ENCODE assay signal across 21 mouse cellular contexts in the genomic region with DNA sequence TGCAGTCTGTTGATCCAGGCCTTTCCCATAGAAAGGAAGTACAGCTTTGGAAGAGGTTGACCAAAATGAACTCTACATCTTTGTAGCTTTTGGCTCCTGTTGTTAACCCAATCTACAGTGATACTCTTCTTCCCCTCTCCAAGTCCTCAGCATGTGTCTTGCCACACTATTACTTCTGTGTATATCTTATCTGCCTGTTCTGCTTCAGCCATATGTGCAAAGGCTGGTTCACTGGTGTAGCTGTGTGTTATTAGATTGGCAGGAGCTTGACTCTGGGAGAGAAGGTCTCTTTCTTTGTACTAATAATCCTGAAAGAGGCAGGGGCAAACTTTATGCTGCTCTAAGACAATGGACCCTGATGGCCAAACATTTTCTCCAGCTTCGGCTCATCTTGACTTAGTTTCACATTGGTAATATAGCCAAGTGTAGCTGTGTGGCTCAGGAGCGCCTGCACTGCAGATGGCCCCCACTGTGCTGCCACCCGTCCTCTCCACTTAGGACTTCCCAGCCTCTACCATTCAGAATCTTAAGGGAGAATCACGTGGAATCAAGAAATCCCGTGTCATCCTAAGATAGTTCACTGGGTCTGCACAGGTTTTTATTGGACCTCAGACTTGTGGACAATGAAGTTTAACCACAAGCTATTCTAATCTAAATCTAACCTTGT. TPM values are rescaled to one million over a fixed set of nuclear protein-coding genes. Genes with fewer than 3 reads are reported as not detected.
DNase-seq lines count a peak whose midpoint lies in the region; ATAC-seq and TF ChIP-seq lines count a peak whose summit lies in the region.
"Had no signal": no experiment of that assay in that cellular context is flagged by ENCODE, and none has a peak within 500 bp of the region (broad histone marks: within the 10 kb centered on the region; RNA-seq: fewer than 3 reads in every experiment).

No protein-coding gene starts in this region.

- no peaks in the 10 kb centered on the region; the same call in 1 of the 2 replicates for H3K4me1 ChIP-seq in heart, adult 2 months (ENCODE audit: control insufficient read depth, insufficient read depth, low read length)
- peaks cover 15% of the 10 kb centered on the region for H3K4me1 ChIP-seq in liver, embryonic 15.5 days (replicated peaks)
- H3K4me1 ChIP-seq: forebrain, embryonic 10.5 days; forebrain, embryonic 15.5 days; hindbrain, embryonic 12.5 days had no signal

- WGBS in heart, adult 2 months, result 85% methylated on average over 5 of the region's 5 CpGs
- 75% methylated on average over 5 of the region's 5 CpGs for WGBS in liver, embryonic 15.5 days (ENCODE audit: insufficient replicate concordance)

- TF ChIP-seq POLR2A in heart, adult 2 months (IDR thresholded peaks at IDR 0.05; ENCODE audit: insufficient read depth, low read depth, low read length), result no peak

- no peak for TF ChIP-seq CTCF in heart, adult 2 months (IDR thresholded peaks at IDR 0.05)

- no peak overlapping the region for H3K27ac ChIP-seq in heart, adult 2 months
- H3K27ac ChIP-seq in liver, embryonic 15.5 days (replicated peaks), result 0 out of 2 replicates have a peak overlapping the region, but pooled peaks have one; percentile 4
- H3K27ac ChIP-seq: embryonic facial prominence, embryonic 13.5 days; forebrain, embryonic 10.5 days; forebrain, embryonic 15.5 days; hindbrain, embryonic 12.5 days had no signal

- H3K4me3 ChIP-seq in heart, adult 2 months, result no peak overlapping the region
- no peak overlapping the region for H3K4me3 ChIP-seq in liver, embryonic 15.5 days (replicated peaks)
- H3K4me3 ChIP-seq: embryonic facial prominence, embryonic 13.5 days; forebrain, embryonic 10.5 days; forebrain, embryonic 15.5 days; hindbrain, embryonic 12.5 days had no signal

- no peaks in the 10 kb centered on the region; the same call in 1 of the 2 replicates for H3K79me2 ChIP-seq in heart, adult 2 months (replicated peaks; ENCODE audit: control insufficient read depth, insufficient read depth, low read length)

- H3K27me3 ChIP-seq in heart, adult 2 months (ENCODE audit: control insufficient read depth, insufficient read depth, low read length), result no peaks in the 10 kb centered on the region
- H3K27me3 ChIP-seq in liver, embryonic 15.5 days, result no peaks in the 10 kb centered on the region
- H3K27me3 ChIP-seq: embryonic facial prominence, embryonic 13.5 days; forebrain, embryonic 15.5 days; hindbrain, embryonic 12.5 days had no signal

- no peaks in the 10 kb centered on the region for H3K9me3 ChIP-seq in liver, embryonic 15.5 days (replicated peaks)
- H3K9me3 ChIP-seq: embryonic facial prominence, embryonic 13.5 days; forebrain, embryonic 10.5 days; forebrain, embryonic 15.5 days; G1E; hindbrain, embryonic 12.5 days had no signal

- no peak overlapping the region for H3K9ac ChIP-seq in heart, adult 2 months (ENCODE audit: low read depth, low read length)
- H3K9ac ChIP-seq in liver, embryonic 15.5 days, result no peak overlapping the region
- H3K9ac ChIP-seq: embryonic facial prominence, embryonic 13.5 days; forebrain, embryonic 15.5 days; hindbrain, embryonic 12.5 days had no signal

- DNase-seq in heart, adult 11 months, result peak; percentile 17
- DNase-seq in heart, adult 2 months, result no peak
- DNase-seq in gastrocnemius, adult 8-10 months (ENCODE audit: low spot score in 2 of 2), result no peak
- DNase-seq: adrenal gland, postnatal 10 days; B cell, adult 2 months; cerebellum, adult 11 months; cerebellum, adult 8-10 months; gastrocnemius, postnatal 10 days; heart, postnatal 10 days; heart, postnatal 4 days had no signal

- intact Hi-C loops in heart, adult 2 months (cut with DNase I), result no loop called here

- H3K4me2 ChIP-seq in liver, embryonic 15.5 days, result no peak overlapping the region
- H3K4me2 ChIP-seq: embryonic facial prominence, embryonic 13.5 days; forebrain, embryonic 15.5 days; hindbrain, embryonic 12.5 days had no signal

- TF ChIP-seq EP300 in heart, adult 2 months (IDR thresholded peaks at IDR 0.05; ENCODE audit: insufficient read depth, low read depth, low read length), result no peak

- 0 out of 2 replicates have a peak, but pooled peaks have one; percentile 25 for ATAC-seq in erythroid progenitor cell, adult 5-6 weeks (replicated peaks; ENCODE audit: low FRiP score, poor library complexity, severe bottlenecking)
- peak; percentile 68 for ATAC-seq in liver, embryonic 15.5 days (ENCODE audit: insufficient read depth)
- ATAC-seq in megakaryocyte-erythroid progenitor cell, adult 5-6 weeks (replicated peaks; ENCODE audit: low FRiP score, low TSS enrichment, poor library complexity, severe bottlenecking), result peak; percentile 95
- ATAC-seq in inflammation-experienced regulatory T-cells, adult 6 months, result no peak
- ATAC-seq: CD4-positive, CD25-positive, alpha-beta regulatory T cell, adult 4 months; forebrain, embryonic 15.5 days; hindbrain, embryonic 16.5 days had no signal

- no peaks in the 10 kb centered on the region for H3K36me3 ChIP-seq in heart, adult 2 months (ENCODE audit: control insufficient read depth, insufficient read depth, low read length)
- peaks cover 51% of the 10 kb centered on the region for H3K36me3 ChIP-seq in liver, embryonic 15.5 days (replicated peaks)

RNA-seq across cellular contexts. Expression of gene Mark3, which starts 40.3 kb away (rescaled TPM):
- 10 to 100 TPM; 50.6 to 52.5 TPM for total RNA-seq in heart, adult 2 months (2021)
- 18.1 and 28.2 TPM in 2 replicates for polyA plus RNA-seq in heart, adult 2 months (2012; rRNA removed)
- total RNA-seq in erythroid progenitor cell, adult 5-6 weeks (2015; ENCODE audit: low replicate concordance), result 200 and 221 TPM in 2 replicates
- total RNA-seq in erythroid progenitor cell, adult 5-6 weeks (2017; ENCODE audit: low replicate concordance), result 177 and 202 TPM in 2 replicates
- 13.3 and 17.4 TPM in 2 replicates for polyA plus RNA-seq in liver, embryonic 15.5 days (2015; fragmentation: Nextera tagmentation; extraction: Ambion mirVana)
- total RNA-seq in megakaryocyte-erythroid progenitor cell, adult 5-6 weeks (2014; fragmentation: Nextera tagmentation), result 56.3 and 62.2 TPM in 2 replicates
- total RNA-seq in megakaryocyte-erythroid progenitor cell, adult 5-6 weeks (2017), result 55.2 and 81.3 TPM in 2 replicates
- total RNA-seq in gastrocnemius, adult 8-10 months (2022), result 10 to 100 TPM; 45.6 to 57.4 (median 48.2) TPM
- polyA plus RNA-seq in inflammation-experienced regulatory T-cells, adult 6 months (2017; shearing (Covaris generic)), result 10 to 100 TPM; 16.4 to 45.8 (median 41.1) TPM

RNA-seq across cellular contexts. Expression of gene Ckb, which starts 57.5 kb away (rescaled TPM):
- 10 to 100 TPM; 65.3 to 81.4 TPM for total RNA-seq in heart, adult 2 months (2021)
- 115 and 120 TPM in 2 replicates for polyA plus RNA-seq in heart, adult 2 months (2012; rRNA removed)
- total RNA-seq in erythroid progenitor cell, adult 5-6 weeks (2015; ENCODE audit: low replicate concordance), result 2.5 and 9.4 TPM in 2 replicates
- total RNA-seq in erythroid progenitor cell, adult 5-6 weeks (2017; ENCODE audit: low replicate concordance), result 5.2 and 10.0 TPM in 2 replicates
- polyA plus RNA-seq in liver, embryonic 15.5 days (2015; fragmentation: Nextera tagmentation; extraction: Ambion mirVana), result 41.9 and 45.7 TPM in 2 replicates
- 2.7 TPM in 1 of 2 replicates, not detected in the other for total RNA-seq in megakaryocyte-erythroid progenitor cell, adult 5-6 weeks (2014; fragmentation: Nextera tagmentation)
- 1.5 and 4.4 TPM in 2 replicates for total RNA-seq in megakaryocyte-erythroid progenitor cell, adult 5-6 weeks (2017)
- total RNA-seq in gastrocnemius, adult 8-10 months (2022), result 1 to 10 TPM; 2.8 to 8.5 (median 5.7) TPM
- polyA plus RNA-seq in inflammation-experienced regulatory T-cells, adult 6 months (2017; shearing (Covaris generic)), result 10 to 100 TPM; 24.2 to 37.2 (median 31.8) TPM
- polyA plus RNA-seq: G1E had no signal

Comparison
In these comparisons a context has a peak if more than half of its experiments do, and no peak if none do; other contexts are left out.
1. RNA of gene Ckb, which starts 57.5 kb away (total RNA-seq): 65.3 to 81.4 TPM in heart, adult 2 months; 2.8 to 8.5 TPM in gastrocnemius, adult 8-10 months, 2.5 to 10.0 TPM in erythroid progenitor cell, adult 5-6 weeks and 1.5 to 4.4 TPM in megakaryocyte-erythroid progenitor cell, adult 5-6 weeks; every median in the first group is over 4 times any median in the second.